Mouse (Mus musculus): ENCODE data around the gene Muc4. TPM values are rescaled to one million over a fixed set of nuclear protein-coding genes. Genes with fewer than 3 reads are reported as not detected.

The Muc4 gene
- polyA plus RNA-seq, 1 experiment, result not detected

GRCm38 (mm10) chr16:32796676-32797425, 61.2 kb downstream of the Muc4 start:
- Histone ChIP-seq H3K27ac (ENCODE audit: insufficient read depth, low read length) (no peak overlapping the region), H3K4me3 (ENCODE audit: insufficient read depth, low read length) (no peak overlapping the region), H3K4me1 (ENCODE audit: control insufficient read depth, insufficient read depth, low read length) (no peaks in the 10 kb centered on the region)
- TF ChIP-seq POLR2A (IDR thresholded peaks at IDR 0.05; ENCODE audit: low read depth, low read length), result no peak
- TF ChIP-seq CTCF (IDR thresholded peaks at IDR 0.05; ENCODE audit: borderline replicate concordance, insufficient read depth, low read length), result no peak

DNA sequence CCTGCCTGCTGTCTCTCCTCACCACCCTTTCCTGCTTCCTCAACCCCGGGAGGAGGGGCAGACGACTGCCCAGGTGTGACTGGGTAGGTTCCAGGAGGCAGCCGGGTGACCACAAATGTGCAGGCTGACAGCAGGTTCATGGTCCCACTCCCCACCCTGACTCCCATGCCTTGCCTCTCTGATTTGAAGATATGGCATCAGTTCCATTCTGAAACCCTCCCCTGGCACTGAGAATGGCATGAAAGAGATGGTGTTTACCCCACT, 61.7 kb downstream of the Muc4 start, which contains the start of gene Muc20:
Gene Muc20, minus strand, starts transcription at position 10 of the 264 bp plus-strand sequence.
- no peaks in the 10 kb centered on the region; the same call in 1 of the 2 replicates for H3K4me1 ChIP-seq (ENCODE audit: control insufficient read depth, insufficient read depth, low read length)
- no peak within 1 kb of the TSS for H3K27ac ChIP-seq (ENCODE audit: insufficient read depth, low read length)
- no peak for TF ChIP-seq CTCF (IDR thresholded peaks at IDR 0.05; ENCODE audit: borderline replicate concordance, insufficient read depth, low read length)
- TF ChIP-seq POLR2A (IDR thresholded peaks at IDR 0.05; ENCODE audit: low read depth, low read length), result no peak
- H3K4me3 ChIP-seq (ENCODE audit: insufficient read depth, low read length), result no peak within 1 kb of the TSS

DNA sequence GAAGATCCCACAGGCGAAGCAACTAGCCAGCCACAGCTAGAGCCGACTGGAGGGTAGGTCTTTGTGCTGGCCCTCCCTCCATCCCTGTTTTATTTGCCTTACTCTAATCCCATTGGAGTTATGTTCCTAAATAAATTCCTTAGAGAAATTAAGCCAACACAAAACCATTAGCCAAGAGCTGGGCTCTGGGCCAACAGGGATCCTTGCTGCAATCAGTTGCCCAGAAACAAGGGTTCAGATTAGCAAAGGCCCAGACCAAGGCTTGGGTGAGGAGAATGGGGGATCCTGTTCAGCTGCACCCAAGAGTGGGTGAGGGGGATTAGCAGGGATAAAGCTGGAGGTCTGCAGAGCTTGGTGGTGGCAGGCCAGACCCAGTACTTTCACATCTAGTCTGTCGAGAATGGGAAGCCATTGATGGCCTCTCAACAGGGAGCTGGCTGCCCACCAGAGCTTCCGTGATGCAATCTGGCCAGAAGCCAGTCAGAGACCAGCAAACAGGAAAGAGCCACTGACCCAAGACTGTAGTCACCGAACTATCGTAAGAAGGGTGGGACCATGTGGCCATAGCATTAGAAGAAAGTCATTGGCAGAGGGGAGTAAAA, 67.7 kb downstream of the Muc4 start:
- Histone ChIP-seq H3K4me1 (ENCODE audit: control insufficient read depth, insufficient read depth, low read length) (peaks cover 3% of the 10 kb centered on the region; the same call in 1 of the 2 replicates), H3K27ac (ENCODE audit: insufficient read depth, low read length) (peak overlapping the region; percentile 6; the same call in 1 of the 2 replicates), H3K4me3 (ENCODE audit: insufficient read depth, low read length) (no peak overlapping the region)
- TF ChIP-seq CTCF (IDR thresholded peaks at IDR 0.05; ENCODE audit: borderline replicate concordance, insufficient read depth, low read length), result no peak
- TF ChIP-seq POLR2A (IDR thresholded peaks at IDR 0.05; ENCODE audit: low read depth, low read length), result no peak

DNA sequence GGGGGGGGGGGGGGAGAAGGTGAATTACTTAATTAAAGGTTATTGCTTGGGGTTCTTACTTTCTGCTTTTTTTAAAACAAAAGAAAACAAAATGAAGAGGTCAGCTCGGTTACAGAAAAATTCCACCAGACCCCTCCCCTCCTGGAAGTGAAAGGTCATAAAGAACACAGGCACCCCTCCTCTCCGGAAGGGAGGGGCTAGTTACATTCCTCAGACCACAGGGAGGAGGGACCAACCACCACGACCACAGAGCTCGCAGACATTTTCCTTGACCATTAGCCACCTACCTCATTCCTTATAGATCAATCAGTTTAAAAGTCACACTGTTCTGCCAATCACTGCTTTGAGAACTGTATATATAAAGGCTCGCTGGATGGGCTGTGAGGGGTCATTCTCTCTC, 68.2 kb downstream of the Muc4 start:
- TF ChIP-seq CTCF (IDR thresholded peaks at IDR 0.05; ENCODE audit: borderline replicate concordance, insufficient read depth, low read length), result no peak
- TF ChIP-seq POLR2A (IDR thresholded peaks at IDR 0.05; ENCODE audit: low read depth, low read length), result no peak

DNA sequence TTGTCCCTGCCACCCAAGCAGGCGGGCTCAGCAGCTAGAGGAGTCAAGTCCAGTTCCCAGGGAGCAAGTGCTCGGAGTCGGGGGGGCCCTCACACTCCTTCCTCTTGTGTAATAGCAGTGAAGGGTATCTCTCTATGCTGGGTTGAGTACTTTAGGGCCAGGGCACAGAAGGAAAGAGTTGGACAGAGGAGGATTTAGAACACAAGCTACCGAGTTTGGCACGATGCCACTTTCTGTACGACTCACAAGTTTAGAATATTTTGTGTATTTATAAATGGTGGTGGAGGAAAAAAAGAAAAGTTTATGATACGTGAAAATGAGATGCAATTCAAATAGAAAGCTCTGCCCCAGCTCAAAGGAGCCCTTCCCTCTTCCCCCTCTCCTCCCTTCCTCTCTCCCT, 69.5 kb downstream of the Muc4 start:
- Histone ChIP-seq H3K27ac (ENCODE audit: insufficient read depth, low read length) (no peak overlapping the region), H3K4me3 (ENCODE audit: insufficient read depth, low read length) (no peak overlapping the region), H3K4me1 (ENCODE audit: control insufficient read depth, insufficient read depth, low read length) (peaks cover 3% of the 10 kb centered on the region; the same call in 1 of the 2 replicates)
- TF ChIP-seq CTCF (IDR thresholded peaks at IDR 0.05; ENCODE audit: borderline replicate concordance, insufficient read depth, low read length) (no peak), POLR2A (IDR thresholded peaks at IDR 0.05; ENCODE audit: low read depth, low read length) (no peak)

More for the DNA sequence above, 68.2 kb downstream of the Muc4 start:
- no peak overlapping the region for H3K4me3 ChIP-seq (ENCODE audit: insufficient read depth, low read length)
- no peak overlapping the region for H3K27ac ChIP-seq (ENCODE audit: insufficient read depth, low read length)
- peaks cover 3% of the 10 kb centered on the region; the same call in 1 of the 2 replicates for H3K4me1 ChIP-seq (ENCODE audit: control insufficient read depth, insufficient read depth, low read length)

- Histone ChIP-seq H3K4me3 (ENCODE audit: insufficient read depth, low read length) (no peak overlapping the region), H3K4me1 (ENCODE audit: control insufficient read depth, insufficient read depth, low read length) (peaks cover 1% of the 10 kb centered on the region; the same call in 1 of the 2 replicates), H3K27ac (ENCODE audit: insufficient read depth, low read length) (no peak overlapping the region)
- TF ChIP-seq POLR2A (IDR thresholded peaks at IDR 0.05; ENCODE audit: low read depth, low read length), result no peak
- TF ChIP-seq CTCF (IDR thresholded peaks at IDR 0.05; ENCODE audit: borderline replicate concordance, insufficient read depth, low read length), result no peak
These were observed 71.9 kb downstream of the Muc4 start for GRCm38 (mm10) chr16:32807408-32808185.

DNA sequence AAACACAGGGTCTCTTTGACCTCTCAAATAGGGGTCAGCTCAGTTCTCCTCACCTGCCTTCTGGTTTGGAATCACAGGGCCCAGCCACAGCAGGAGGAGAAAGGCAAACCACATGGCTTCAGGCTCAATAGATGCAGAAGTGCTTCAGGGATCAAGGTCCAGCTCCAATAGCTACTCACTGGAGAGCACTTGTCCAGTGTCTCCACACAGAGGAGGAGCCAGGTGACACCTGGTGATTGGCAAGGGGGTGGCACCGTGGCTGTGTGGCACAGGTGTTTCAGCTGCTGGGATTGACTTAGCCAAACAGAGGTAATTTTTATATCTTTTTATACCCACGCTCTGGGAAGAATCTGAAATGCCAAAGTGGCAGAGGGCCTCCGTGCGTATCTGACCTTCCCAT, 74.6 kb downstream of the Muc4 start, which contains the start of gene Smbd1:
Gene Smbd1, minus strand, starts transcription at position 157 of the 400 bp plus-strand sequence.
- Histone ChIP-seq H3K4me1 (ENCODE audit: control insufficient read depth, insufficient read depth, low read length) (no peaks in the 10 kb centered on the region; the same call in 1 of the 2 replicates), H3K4me3 (ENCODE audit: insufficient read depth, low read length) (no peak within 1 kb of the TSS), H3K27ac (ENCODE audit: insufficient read depth, low read length) (no peak within 1 kb of the TSS)
- TF ChIP-seq CTCF (IDR thresholded peaks at IDR 0.05; ENCODE audit: borderline replicate concordance, insufficient read depth, low read length) (no peak), POLR2A (IDR thresholded peaks at IDR 0.05; ENCODE audit: low read depth, low read length) (no peak)

- H3K27ac ChIP-seq (ENCODE audit: insufficient read depth, low read length), result no peak overlapping the region
- TF ChIP-seq POLR2A (IDR thresholded peaks at IDR 0.05; ENCODE audit: low read depth, low read length), result no peak
- peak; percentile 86; the same call in 1 of the 2 replicates for TF ChIP-seq CTCF (IDR thresholded peaks at IDR 0.05; ENCODE audit: borderline replicate concordance, insufficient read depth, low read length)
- no peaks in the 10 kb centered on the region for H3K4me1 ChIP-seq (ENCODE audit: control insufficient read depth, insufficient read depth, low read length)
- H3K4me3 ChIP-seq (ENCODE audit: insufficient read depth, low read length), result no peak overlapping the region
These were observed 77.2 kb downstream of the Muc4 start for GRCm38 (mm10) chr16:32812888-32813361.

DNA sequence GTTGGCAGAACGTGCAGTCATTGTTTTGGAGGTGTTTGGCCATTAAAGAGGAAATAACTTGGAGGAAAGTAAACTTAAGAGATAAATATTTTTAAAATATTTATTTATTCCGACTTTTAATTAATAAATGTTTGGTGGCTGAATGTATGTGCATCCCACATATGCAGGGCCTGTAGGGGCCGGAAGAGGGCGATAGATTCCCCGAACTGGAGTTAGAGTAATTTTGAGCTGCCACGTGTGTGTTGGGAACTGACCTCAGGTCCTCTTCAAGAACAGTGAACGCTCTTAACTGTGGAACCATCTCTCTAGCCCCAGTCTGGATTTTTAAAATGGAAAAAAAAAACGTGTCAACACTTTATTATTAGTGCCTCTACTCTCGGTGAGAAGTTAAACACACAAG, 77.7 kb downstream of the Muc4 start:
- TF ChIP-seq CTCF (IDR thresholded peaks at IDR 0.05; ENCODE audit: borderline replicate concordance, insufficient read depth, low read length) (no peak), POLR2A (IDR thresholded peaks at IDR 0.05; ENCODE audit: low read depth, low read length) (no peak)
- no peaks in the 10 kb centered on the region for H3K4me1 ChIP-seq (ENCODE audit: control insufficient read depth, insufficient read depth, low read length)
- H3K27ac ChIP-seq (ENCODE audit: insufficient read depth, low read length), result no peak overlapping the region
- H3K4me3 ChIP-seq (ENCODE audit: insufficient read depth, low read length), result no peak overlapping the region
